Mouse (Mus musculus) megakaryocyte, embryonic 14.5 days (primary cell): ENCODE results near the gene Cbarp.

Source experiments
- FLI1 ChIP-seq: IDR thresholded peaks from 2 replicates; pipeline ENCODE4 v1.6.1; 2012; ENCODE audit warnings: low read length, inconsistent platforms, mixed read lengths
- GATA1 ChIP-seq: IDR thresholded peaks from 3 replicates; pipeline ENCODE4 v1.6.1; 2012; ENCODE audit warnings: mixed read lengths, low read length, inconsistent platforms, borderline replicate concordance

GRCm38 (mm10) chr10:80175536-80176269, 35.1 kb upstream of the Cbarp start:
- TF ChIP-seq GATA1 (no peak), FLI1 (no peak)
